Mouse (Mus musculus) intestine, postnatal 0 days (tissue): Measurements from ENCODE around the gene Slc51b. TPM values are rescaled to one million over a fixed set of nuclear protein-coding genes. Genes with fewer than 3 reads are reported as not detected.

ENCODE experiments used
- ATAC-seq: fragments of 200-750 bp; cut with Nextera tagmentation; 2 replicates; pipeline ENCODE4 v1.8.0; 2017; ENCODE audit warnings: mild to moderate bottlenecking, moderate TSS enrichment, moderate library complexity
- H3K27ac ChIP-seq: fragments of 300-500 bp; sonication (generic); 2 replicates; pipeline ENCODE4 v1.5.1; 2014; ENCODE audit warnings: mild to moderate bottlenecking, low read depth, low read length, moderate library complexity
- H3K27me3 ChIP-seq: fragments of 300-500 bp; sonication (generic); replicated peaks from 2 replicates; pipeline ENCODE4 v1.6.1; 2014; ENCODE audit warnings: low read length, mixed read lengths; ENCODE audit not compliant: control insufficient read depth, insufficient read depth
- H3K36me3 ChIP-seq: fragments of 300-500 bp; sonication (generic); 2 replicates; pipeline ENCODE4 v1.6.1; 2014; ENCODE audit warnings: mild to moderate bottlenecking, moderate library complexity; ENCODE audit not compliant: control insufficient read depth, insufficient read depth
- H3K4me1 ChIP-seq: fragments of 300-500 bp; sonication (generic); replicated peaks from 2 replicates; pipeline ENCODE4 v1.6.1; 2014; ENCODE audit warnings: antibody characterized with exemption, low read length, mixed read lengths; ENCODE audit not compliant: control insufficient read depth, insufficient read depth
- H3K4me2 ChIP-seq: fragments of 300-500 bp; sonication (generic); replicated peaks from 2 replicates; pipeline ENCODE4 v1.6.1; 2014; ENCODE audit warnings: low read depth, mild to moderate bottlenecking, moderate library complexity
- H3K4me3 ChIP-seq: fragments of 300-500 bp; sonication (generic); 2 replicates; pipeline ENCODE4 v1.5.1; 2014; ENCODE audit warnings: low read depth, low read length
- H3K9ac ChIP-seq: fragments of 300-500 bp; sonication (generic); 2 replicates; pipeline ENCODE4 v1.6.1; 2014; ENCODE audit warnings: mild to moderate bottlenecking, low read depth, low read length
- H3K9me3 ChIP-seq: fragments of 300-500 bp; sonication (generic); 2 replicates; pipeline ENCODE4 v1.6.1; 2016; ENCODE audit warnings: mixed run types; ENCODE audit not compliant: control insufficient read depth
- CTCF ChIP-seq: sonication (generic); IDR thresholded peaks from 2 replicates; pipeline ENCODE4 v1.5.1; 2016; ENCODE audit warnings: low read depth, mild to moderate bottlenecking, control low read depth, antibody characterized with exemption, moderate library complexity
- WGBS: fragments of 180-500 bp; shearing (Covaris S2); extraction: QIAGEN DNeasy Blood & Tissue Kit; methylation state at CpG from one replicate; pipeline ENCODE4 v1.1.7; 2014; 5-methylcytosine and 5-hydroxymethylcytosine counted together
- polyA plus RNA-seq: library from polyadenylated mRNA; unstranded; fragments of >200 nt; fragmentation: Nextera tagmentation; extraction: Ambion mirVana; gene quantifications from 2 replicates; pipeline ENCODE4 v1.2.1, GENCODE M21; 2015

Gene Slc51b
- polyA plus RNA-seq, 1 experiment from 2014 or later: 261 TPM

DNA sequence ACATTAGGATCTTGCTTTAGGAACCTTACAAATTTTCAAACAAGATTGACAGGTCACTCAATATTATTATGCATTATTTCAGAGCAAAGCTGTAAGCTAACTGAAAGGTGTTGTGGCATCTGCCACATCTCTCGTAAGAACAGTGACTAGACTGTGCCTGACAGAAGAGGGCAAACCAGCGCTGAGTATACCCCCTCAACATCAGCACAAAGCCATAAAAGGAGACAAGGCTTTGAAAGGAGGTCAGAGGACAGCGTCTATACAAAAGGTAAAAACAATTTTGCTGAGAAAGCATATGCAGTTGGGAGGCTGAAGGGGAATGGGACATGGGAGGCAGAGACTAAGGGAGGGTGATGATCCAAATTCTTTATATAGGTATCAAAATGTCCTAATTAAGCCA, 37.4 kb upstream of the Slc51b start:
- 50% methylated on average over 3 of the region's 3 CpGs for WGBS
- no peak overlapping the region for H3K27ac ChIP-seq

DNA sequence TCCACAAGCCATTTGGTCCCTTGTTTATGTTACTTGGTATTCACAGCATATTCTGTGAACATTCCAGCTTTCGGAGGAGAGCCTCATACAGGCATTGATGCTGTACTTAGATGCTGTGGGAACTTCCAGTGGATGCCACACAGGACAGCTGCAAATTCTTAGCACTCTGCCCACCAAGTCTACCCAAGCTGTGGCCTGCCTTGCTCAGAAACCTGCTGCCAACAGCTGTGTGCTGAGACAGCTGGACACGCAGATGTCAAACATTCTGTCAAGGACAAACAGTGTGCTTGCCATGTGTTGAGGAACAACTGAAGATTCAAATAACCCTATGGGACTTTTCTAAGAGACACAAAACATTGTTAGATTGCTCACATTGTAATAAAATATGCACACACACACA, 36.2 kb upstream of the Slc51b start:
- no peak for ATAC-seq
- no peak for TF ChIP-seq CTCF
- 65% methylated on average over 2 of the region's 2 CpGs for WGBS
- no peaks in the 10 kb centered on the region for H3K27me3 ChIP-seq
- peaks cover 10% of the 10 kb centered on the region for H3K4me1 ChIP-seq
- H3K4me2 ChIP-seq: no peak overlapping the region
- no peak overlapping the region for H3K9ac ChIP-seq
- no peak overlapping the region for H3K27ac ChIP-seq
- no peak overlapping the region for H3K4me3 ChIP-seq
- H3K36me3 ChIP-seq: no peaks in the 10 kb centered on the region
- H3K9me3 ChIP-seq: no peaks in the 10 kb centered on the region

More for the DNA sequence above, 37.4 kb upstream of the Slc51b start:
- Histone ChIP-seq H3K9ac (no peak overlapping the region), H3K9me3 (no peaks in the 10 kb centered on the region), H3K4me1 (peaks cover 10% of the 10 kb centered on the region), H3K36me3 (no peaks in the 10 kb centered on the region), H3K27me3 (no peaks in the 10 kb centered on the region), H3K4me2 (peak overlapping the region; percentile 76), H3K4me3 (peak overlapping the region; percentile 92; the same call in 1 of the 2 replicates)
- no peak for ATAC-seq
- no peak for TF ChIP-seq CTCF

DNA sequence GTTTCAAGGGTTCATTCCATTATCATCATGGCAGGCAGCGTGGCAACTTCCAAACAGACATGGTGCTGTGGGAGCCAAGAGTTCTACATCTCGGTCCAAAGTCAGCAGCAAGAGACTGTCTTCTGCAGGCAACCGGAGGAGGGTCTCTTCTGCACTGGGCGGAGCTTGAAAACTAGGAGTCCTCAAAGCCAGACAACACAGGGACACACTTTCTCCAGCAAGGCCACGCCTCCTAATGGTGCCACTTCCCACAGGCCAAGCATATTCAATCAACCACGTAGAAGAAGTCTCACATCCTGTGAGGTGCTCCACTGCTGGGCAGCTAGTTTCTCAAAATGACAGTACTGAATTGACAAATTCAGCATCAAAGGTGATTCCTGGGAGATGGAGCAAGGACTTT, 25.2 kb upstream of the Slc51b start:
- 89% methylated on average over 6 of the region's 6 CpGs for WGBS
- H3K27ac ChIP-seq: no peak overlapping the region

DNA sequence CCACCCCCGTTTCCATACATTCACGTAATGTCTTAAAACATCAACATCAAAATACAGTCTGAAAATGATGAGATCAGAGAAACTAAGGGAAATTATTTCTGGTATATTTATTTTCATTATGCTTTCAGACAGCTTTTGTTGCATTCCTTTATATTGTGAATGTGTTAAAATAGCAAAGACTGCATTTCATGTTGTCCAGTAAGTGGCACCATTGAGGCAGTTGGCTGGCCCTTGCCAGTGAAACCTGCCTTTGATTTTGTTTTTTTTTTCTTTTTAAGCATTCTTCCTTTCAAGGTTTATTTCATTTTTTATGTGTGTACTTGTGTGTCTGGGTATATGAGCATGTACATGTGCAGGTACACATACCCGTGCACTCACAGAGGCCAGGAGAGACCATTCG, 21.9 kb upstream of the Slc51b start:
- Histone ChIP-seq H3K9ac (no peak overlapping the region), H3K27ac (no peak overlapping the region), H3K9me3 (no peaks in the 10 kb centered on the region), H3K4me1 (no peaks in the 10 kb centered on the region), H3K4me3 (no peak overlapping the region), H3K36me3 (peaks cover 71% of the 10 kb centered on the region), H3K4me2 (no peak overlapping the region), H3K27me3 (no peaks in the 10 kb centered on the region)
- WGBS: 92% methylated on average over 4 of the region's 4 CpGs
- peak; percentile 27; the same call in 1 of the 2 replicates for TF ChIP-seq CTCF
- no peak for ATAC-seq

More for the DNA sequence above, 25.2 kb upstream of the Slc51b start:
- no peak overlapping the region for H3K4me2 ChIP-seq
- no peaks in the 10 kb centered on the region for H3K27me3 ChIP-seq
- no peak overlapping the region for H3K9ac ChIP-seq
- peaks cover 79% of the 10 kb centered on the region for H3K36me3 ChIP-seq
- H3K4me1 ChIP-seq: no peaks in the 10 kb centered on the region
- H3K9me3 ChIP-seq: no peaks in the 10 kb centered on the region
- no peak for ATAC-seq
- H3K4me3 ChIP-seq: no peak overlapping the region
- no peak for TF ChIP-seq CTCF

DNA sequence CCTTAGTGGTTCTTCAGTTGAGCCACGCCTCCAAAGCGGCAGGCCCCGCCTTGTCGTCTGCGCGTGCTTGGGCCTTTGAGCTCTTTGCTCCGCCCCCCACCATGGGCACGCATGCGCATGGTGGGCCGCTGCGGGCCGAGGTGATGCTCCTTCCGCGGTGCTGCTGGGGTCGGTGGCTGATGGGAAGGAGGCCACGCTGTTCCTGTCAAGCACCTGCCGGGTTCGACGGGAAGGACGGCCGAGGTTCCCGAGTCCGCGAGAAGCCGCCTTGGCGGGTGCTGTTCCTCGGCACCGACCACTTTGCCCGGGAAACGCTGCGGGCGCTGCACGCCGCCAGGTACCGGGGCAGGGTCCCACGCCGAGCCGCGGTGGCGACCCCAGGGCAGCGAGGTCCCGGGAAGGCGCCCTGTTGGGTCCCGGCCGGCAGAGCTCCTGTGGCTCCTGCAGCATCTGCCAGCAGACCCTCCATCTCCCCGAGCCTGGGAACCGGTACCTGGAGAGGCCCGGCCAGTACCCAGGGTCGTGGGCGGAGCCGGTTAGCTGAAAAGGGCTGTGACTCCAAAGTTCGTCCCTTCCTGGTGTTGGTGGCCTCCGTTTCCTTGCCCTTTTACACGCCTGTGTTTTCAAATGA, 13.0 kb upstream of the Slc51b start, which contains the start of gene Mtfmt:
Gene Mtfmt (plus strand): TSS at position 112 of the 631 bp plus-strand sequence.
- H3K27ac ChIP-seq: no peak within 1 kb of the TSS
- H3K36me3 ChIP-seq: peaks cover 8% of the 10 kb centered on the region
- H3K4me1 ChIP-seq: no peaks in the 10 kb centered on the region
- TF ChIP-seq CTCF: no peak
- no peaks in the 10 kb centered on the region for H3K27me3 ChIP-seq
- peak within 1 kb of the TSS; percentile 96 for H3K4me3 ChIP-seq
- H3K9me3 ChIP-seq: no peaks in the 10 kb centered on the region
- WGBS: under 1% methylated on average over 54 of the region's 54 CpGs
- peak within 1 kb of the TSS; percentile 95 for H3K4me2 ChIP-seq
- H3K9ac ChIP-seq: peak within 1 kb of the TSS; percentile 58
- ATAC-seq: peak; percentile 84

DNA sequence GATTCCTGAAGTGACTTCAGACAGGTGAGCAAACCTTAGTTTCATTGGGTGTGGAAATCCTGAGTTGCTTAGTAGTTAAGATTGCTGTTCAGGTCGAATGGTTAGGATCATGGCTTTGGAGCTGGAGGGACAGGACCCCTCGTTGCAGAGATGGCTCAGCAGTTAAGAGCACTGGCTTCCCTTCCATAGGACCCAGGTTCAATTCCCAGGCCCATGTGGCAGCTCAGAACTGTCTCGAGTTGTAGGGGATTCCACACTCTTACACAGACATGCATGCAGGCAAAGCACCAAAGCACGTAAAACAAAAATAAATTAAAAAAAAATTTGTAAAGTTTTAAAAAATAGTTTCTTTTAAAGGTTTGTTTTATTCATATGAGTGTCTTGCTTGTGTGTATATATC, 12.5 kb upstream of the Slc51b start:
- Histone ChIP-seq H3K4me3 (peak overlapping the region; percentile 96; the same call in 1 of the 2 replicates), H3K9me3 (no peaks in the 10 kb centered on the region)

More for the DNA sequence above, 12.5 kb upstream of the Slc51b start:
- H3K4me2 ChIP-seq: no peak overlapping the region
- no peak for ATAC-seq
- H3K36me3 ChIP-seq: peaks cover 2% of the 10 kb centered on the region; the same call in 1 of the 2 replicates
- H3K27ac ChIP-seq: no peak overlapping the region
- H3K4me1 ChIP-seq: no peaks in the 10 kb centered on the region
- 67% methylated on average over 4 of the region's 4 CpGs for WGBS
- no peak for TF ChIP-seq CTCF
- no peak overlapping the region for H3K9ac ChIP-seq
- H3K27me3 ChIP-seq: no peaks in the 10 kb centered on the region
